22 mouse cellular contexts compared by ENCODE assay signal in the genomic region with DNA sequence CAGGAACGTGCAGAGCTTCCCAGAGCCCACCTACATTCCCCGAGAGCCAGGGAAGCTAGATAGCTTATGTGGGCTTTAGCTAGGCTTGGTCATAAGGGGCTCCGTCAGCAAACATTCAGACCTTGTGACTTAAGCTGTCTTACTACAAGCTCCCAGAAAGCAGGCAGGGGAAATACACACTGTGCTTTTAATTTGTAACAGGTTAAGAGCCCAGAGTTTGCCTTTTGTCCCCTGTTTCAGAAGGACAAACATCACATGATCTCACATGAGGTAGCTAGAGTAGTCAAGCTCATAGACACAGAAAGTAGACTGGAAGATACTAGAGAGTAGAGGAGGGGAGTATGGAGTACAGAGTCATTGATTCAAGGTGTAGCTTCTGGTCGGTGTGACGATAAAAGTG. TPM values are rescaled to one million over a fixed set of nuclear protein-coding genes. Genes with fewer than 3 reads are reported as not detected.
DNase-seq lines count a peak whose midpoint lies in the region; ATAC-seq and TF ChIP-seq lines count a peak whose summit lies in the region.
"Had no signal": no experiment of that assay in that cellular context is flagged by ENCODE, and none has a peak within 500 bp of the region (broad histone marks: within the 10 kb centered on the region; RNA-seq: fewer than 3 reads in every experiment).

No protein-coding gene starts in this region.

- peak overlapping the region; percentile 100 for H3K27ac ChIP-seq in liver, adult 2 months (replicated peaks; ENCODE audit: insufficient read depth, low read depth, low read length)
- H3K27ac ChIP-seq in kidney, postnatal 0 days = peak overlapping the region; percentile 48; the same call in 1 of the 2 replicates
- no peak overlapping the region for H3K27ac ChIP-seq in liver, embryonic 14.5 days
- no peak overlapping the region for H3K27ac ChIP-seq in forebrain, embryonic 11.5 days (ENCODE audit: low read depth, low read length)
- no peak overlapping the region for H3K27ac ChIP-seq in midbrain, embryonic 11.5 days (ENCODE audit: low read depth, low read length)
- no peak overlapping the region for H3K27ac ChIP-seq in embryonic facial prominence, embryonic 10.5 days (replicated peaks)
- H3K27ac ChIP-seq: hindbrain, embryonic 14.5 days; midbrain, embryonic 10.5 days had no signal

- WGBS in liver, adult 2 months = 14% methylated on average over 5 of the region's 5 CpGs
- WGBS in kidney, postnatal 0 days = 72% methylated on average over 5 of the region's 5 CpGs
- WGBS in liver, embryonic 14.5 days (ENCODE audit: insufficient replicate concordance) = 68% methylated on average over 5 of the region's 5 CpGs
- WGBS in forebrain, embryonic 11.5 days = 81% methylated on average over 5 of the region's 5 CpGs
- WGBS in midbrain, embryonic 11.5 days = 82% methylated on average over 5 of the region's 5 CpGs
- 78% methylated on average over 5 of the region's 5 CpGs for WGBS in embryonic facial prominence, embryonic 10.5 days

- peak overlapping the region; percentile 80 for H3K9ac ChIP-seq in liver, adult 2 months (ENCODE audit: low read depth, low read length)
- no peak overlapping the region for H3K9ac ChIP-seq in kidney, postnatal 0 days (ENCODE audit: low read depth, low read length)
- H3K9ac ChIP-seq in liver, embryonic 14.5 days (replicated peaks) = no peak overlapping the region
- no peak overlapping the region for H3K9ac ChIP-seq in forebrain, embryonic 11.5 days (ENCODE audit: low read length)
- H3K9ac ChIP-seq in midbrain, embryonic 11.5 days (ENCODE audit: low read length) = no peak overlapping the region
- H3K9ac ChIP-seq: heart, embryonic 12.5 days; hindbrain, embryonic 14.5 days had no signal

- H3K4me3 ChIP-seq in liver, adult 2 months (ENCODE audit: insufficient read depth, low read depth, low read length) = no peak overlapping the region; the same call in 1 of the 2 replicates
- H3K4me3 ChIP-seq in kidney, postnatal 0 days (replicated peaks; ENCODE audit: low read depth, low read length) = no peak overlapping the region
- no peak overlapping the region for H3K4me3 ChIP-seq in liver, embryonic 14.5 days (ENCODE audit: insufficient read depth in 1 of 2, low read depth in 2 of 2, low read length in 2 of 2)
- no peak overlapping the region for H3K4me3 ChIP-seq in forebrain, embryonic 11.5 days (ENCODE audit: low read depth, low read length)
- H3K4me3 ChIP-seq in midbrain, embryonic 11.5 days (ENCODE audit: low read depth, low read length) = no peak overlapping the region
- no peak overlapping the region for H3K4me3 ChIP-seq in embryonic facial prominence, embryonic 10.5 days
- H3K4me3 ChIP-seq: heart, embryonic 12.5 days; midbrain, embryonic 10.5 days had no signal

- no peak for TF ChIP-seq EP300 in liver, embryonic 14.5 days (IDR thresholded peaks at IDR 0.05; ENCODE audit: low read depth)

- no peak for TF ChIP-seq CTCF in liver, adult 2 months (IDR thresholded peaks at IDR 0.05; ENCODE audit: low read depth, low read length)
- no peak for TF ChIP-seq CTCF in kidney, postnatal 0 days (IDR thresholded peaks at IDR 0.05; ENCODE audit: low read depth)
- TF ChIP-seq CTCF in liver, embryonic 14.5 days (IDR thresholded peaks at IDR 0.05; ENCODE audit: low read depth) = no peak

- H3K79me2 ChIP-seq in liver, adult 2 months (ENCODE audit: control insufficient read depth, insufficient read depth, low read length) = no peaks in the 10 kb centered on the region

- no peak overlapping the region for H3K4me2 ChIP-seq in kidney, postnatal 0 days (ENCODE audit: low read length)
- H3K4me2 ChIP-seq in liver, embryonic 14.5 days (ENCODE audit: low read depth) = 0 out of 2 replicates have a peak overlapping the region, but pooled peaks have one; percentile 31
- no peak overlapping the region for H3K4me2 ChIP-seq in forebrain, embryonic 11.5 days (ENCODE audit: low read depth, low read length, severe bottlenecking)
- H3K4me2 ChIP-seq in midbrain, embryonic 11.5 days = no peak overlapping the region
- H3K4me2 ChIP-seq: heart, embryonic 12.5 days; hindbrain, embryonic 14.5 days had no signal

- TF ChIP-seq POLR2A in liver, adult 2 months (IDR thresholded peaks at IDR 0.05; ENCODE audit: extremely low read depth, insufficient read depth, low read length) = no peak

- ATAC-seq in kidney, postnatal 0 days (replicated peaks; ENCODE audit: low FRiP score, low read depth) = peak; percentile 93
- peak; percentile 55; the same call in 1 of the 2 replicates for ATAC-seq in liver, embryonic 14.5 days (ENCODE audit: insufficient read depth)
- ATAC-seq in monocyte, adult 5-6 weeks (replicated peaks; ENCODE audit: insufficient number of reproducible peaks, low FRiP score, low TSS enrichment, poor library complexity, severe bottlenecking) = no peak
- no peak for ATAC-seq in forebrain, embryonic 11.5 days (replicated peaks; ENCODE audit: low FRiP score)
- ATAC-seq in midbrain, embryonic 11.5 days (ENCODE audit: low FRiP score) = no peak
- ATAC-seq: forebrain, embryonic 16.5 days had no signal

- H3K9me3 ChIP-seq in kidney, postnatal 0 days (replicated peaks; ENCODE audit: low read length) = no peaks in the 10 kb centered on the region
- no peaks in the 10 kb centered on the region for H3K9me3 ChIP-seq in liver, embryonic 14.5 days (ENCODE audit: control insufficient read depth, low read length)
- no peaks in the 10 kb centered on the region for H3K9me3 ChIP-seq in forebrain, embryonic 11.5 days (ENCODE audit: control insufficient read depth, low read length)
- no peaks in the 10 kb centered on the region for H3K9me3 ChIP-seq in midbrain, embryonic 11.5 days (ENCODE audit: control insufficient read depth, low read length)
- H3K9me3 ChIP-seq in embryonic facial prominence, embryonic 10.5 days = no peaks in the 10 kb centered on the region
- H3K9me3 ChIP-seq: heart, embryonic 12.5 days; midbrain, embryonic 10.5 days had no signal

- no peaks in the 10 kb centered on the region; the same call in 1 of the 2 replicates for H3K4me1 ChIP-seq in liver, adult 2 months (ENCODE audit: control insufficient read depth, insufficient read depth, low read length)
- no peaks in the 10 kb centered on the region for H3K4me1 ChIP-seq in kidney, postnatal 0 days (replicated peaks; ENCODE audit: insufficient read depth, low read length)
- peaks cover 6 to 9% of the 10 kb centered on the region in 2 experiments for H3K4me1 ChIP-seq in liver, embryonic 14.5 days (replicated peaks; ENCODE audit: control insufficient read depth in 2 of 2, insufficient read depth in 2 of 2, low read length in 1 of 2)
- H3K4me1 ChIP-seq in forebrain, embryonic 11.5 days (replicated peaks; ENCODE audit: control insufficient read depth, insufficient read depth, low read length) = no peaks in the 10 kb centered on the region
- H3K4me1 ChIP-seq in midbrain, embryonic 11.5 days (ENCODE audit: control insufficient read depth, insufficient read depth, low read length) = no peaks in the 10 kb centered on the region
- H3K4me1 ChIP-seq in embryonic facial prominence, embryonic 10.5 days = no peaks in the 10 kb centered on the region
- H3K4me1 ChIP-seq: midbrain, embryonic 10.5 days had no signal

- H3K36me3 ChIP-seq in liver, adult 2 months (ENCODE audit: control insufficient read depth, insufficient read depth, low read length) = no peaks in the 10 kb centered on the region
- H3K36me3 ChIP-seq in kidney, postnatal 0 days (ENCODE audit: insufficient read depth, low read length) = no peaks in the 10 kb centered on the region
- H3K36me3 ChIP-seq in liver, embryonic 14.5 days (replicated peaks; ENCODE audit: control insufficient read depth, insufficient read depth, low read depth) = no peaks in the 10 kb centered on the region
- H3K36me3 ChIP-seq in forebrain, embryonic 11.5 days (ENCODE audit: control insufficient read depth, insufficient read depth, low read length) = no peaks in the 10 kb centered on the region
- H3K36me3 ChIP-seq in midbrain, embryonic 11.5 days (ENCODE audit: control insufficient read depth, insufficient read depth, low read length) = no peaks in the 10 kb centered on the region
- no peaks in the 10 kb centered on the region for H3K36me3 ChIP-seq in embryonic facial prominence, embryonic 10.5 days (replicated peaks)
- H3K36me3 ChIP-seq: heart, embryonic 12.5 days; midbrain, embryonic 10.5 days had no signal

- peak; percentile 99 for DNase-seq in liver, adult 2 months (ENCODE audit: extremely low read depth, low read depth, low spot score)
- no peak for DNase-seq in liver
- DNase-seq in kidney, postnatal 0 days (ENCODE audit: low spot score) = peak; percentile 32
- DNase-seq in liver, embryonic 14.5 days (ENCODE audit: low read depth in 3 of 3, low spot score in 3 of 3) = no peak
- no peak for DNase-seq in forebrain, embryonic 11.5 days (ENCODE audit: low spot score)
- DNase-seq in midbrain, embryonic 11.5 days (ENCODE audit: low spot score, missing footprints) = no peak
- no peak for DNase-seq in embryonic facial prominence, embryonic 10.5 days (ENCODE audit: low spot score)
- DNase-seq: cerebellum, postnatal 10 days; embryo, embryonic 11 days; lung, postnatal 36 days had no signal

- H3K27me3 ChIP-seq in liver, adult 2 months (ENCODE audit: control insufficient read depth, insufficient read depth, low read length) = no peaks in the 10 kb centered on the region
- no peaks in the 10 kb centered on the region for H3K27me3 ChIP-seq in kidney, postnatal 0 days (ENCODE audit: insufficient read depth, low read length)
- H3K27me3 ChIP-seq in liver, embryonic 14.5 days (ENCODE audit: control insufficient read depth, insufficient read depth, low read length) = no peaks in the 10 kb centered on the region
- H3K27me3 ChIP-seq in forebrain, embryonic 11.5 days (ENCODE audit: control insufficient read depth, insufficient read depth, low read length) = no peaks in the 10 kb centered on the region
- no peaks in the 10 kb centered on the region for H3K27me3 ChIP-seq in midbrain, embryonic 11.5 days (ENCODE audit: control insufficient read depth, insufficient read depth, low read length)
- no peaks in the 10 kb centered on the region for H3K27me3 ChIP-seq in embryonic facial prominence, embryonic 10.5 days (replicated peaks; ENCODE audit: low read depth, poor library complexity, severe bottlenecking)
- H3K27me3 ChIP-seq: heart, embryonic 12.5 days had no signal

RNA-seq across cellular contexts. Expression of a gene that starts 5.8 kb away (rescaled TPM):
- total RNA-seq in liver, adult 2 months (2014; rRNA removed) = 118 and 136 TPM in 2 replicates
- polyA plus RNA-seq in liver, adult 2 months (2012; rRNA removed) = 29.0 and 35.1 TPM in 2 replicates
- polyA plus RNA-seq in kidney, postnatal 0 days (2015; fragmentation: Nextera tagmentation; extraction: Ambion mirVana) = 84.3 and 88.8 TPM in 2 replicates
- 18.1 and 22.7 TPM in 2 replicates for polyA plus RNA-seq in liver, embryonic 14.5 days (2012; rRNA removed)
- 41.4 and 42.9 TPM in 2 replicates for polyA plus RNA-seq in liver, embryonic 14.5 days (2014; fragmentation: Nextera tagmentation; extraction: Ambion mirVana)
- total RNA-seq in monocyte, adult 5-6 weeks (2017) = 29.5 to 30.7 TPM (median 29.8 TPM) in 3 replicates
- polyA plus RNA-seq in forebrain, embryonic 11.5 days (2014; fragmentation: Nextera tagmentation; extraction: Ambion mirVana) = 48.6 and 50.7 TPM in 2 replicates
- 41.3 and 44.2 TPM in 2 replicates for polyA plus RNA-seq in midbrain, embryonic 11.5 days (2014; fragmentation: Nextera tagmentation; extraction: Ambion mirVana)
- 55.7 and 56.5 TPM in 2 replicates for polyA plus RNA-seq in embryonic facial prominence, embryonic 10.5 days (2016; fragmentation: Nextera tagmentation; extraction: Ambion mirVana)

RNA-seq across cellular contexts. Expression of a gene that starts 19.6 kb away (rescaled TPM):
- total RNA-seq in liver, adult 2 months (2014; rRNA removed) = 103 and 148 TPM in 2 replicates
- 5.9 and 12.7 TPM in 2 replicates for polyA plus RNA-seq in liver, adult 2 months (2012; rRNA removed)
- 66.8 and 70.4 TPM in 2 replicates for polyA plus RNA-seq in kidney, postnatal 0 days (2015; fragmentation: Nextera tagmentation; extraction: Ambion mirVana)
- 62.8 and 96.9 TPM in 2 replicates for polyA plus RNA-seq in liver, embryonic 14.5 days (2012; rRNA removed)
- 27.6 and 29.1 TPM in 2 replicates for polyA plus RNA-seq in liver, embryonic 14.5 days (2014; fragmentation: Nextera tagmentation; extraction: Ambion mirVana)
- total RNA-seq in monocyte, adult 5-6 weeks (2017) = 256 to 830 TPM (median 616 TPM) in 3 replicates
- 83.2 and 84.4 TPM in 2 replicates for polyA plus RNA-seq in forebrain, embryonic 11.5 days (2014; fragmentation: Nextera tagmentation; extraction: Ambion mirVana)
- 74.7 and 77.4 TPM in 2 replicates for polyA plus RNA-seq in midbrain, embryonic 11.5 days (2014; fragmentation: Nextera tagmentation; extraction: Ambion mirVana)
- 91.7 and 99.4 TPM in 2 replicates for polyA plus RNA-seq in embryonic facial prominence, embryonic 10.5 days (2016; fragmentation: Nextera tagmentation; extraction: Ambion mirVana)

RNA-seq across cellular contexts. Expression of a gene that starts 50.8 kb away (rescaled TPM):
- not detected in 2 replicates for total RNA-seq in liver, adult 2 months (2014; rRNA removed)
- not detected in 2 replicates for polyA plus RNA-seq in liver, adult 2 months (2012; rRNA removed)
- 0.08 TPM in 1 of 2 replicates, not detected in the other for polyA plus RNA-seq in kidney, postnatal 0 days (2015; fragmentation: Nextera tagmentation; extraction: Ambion mirVana)
- polyA plus RNA-seq in liver, embryonic 14.5 days (2012; rRNA removed) = not detected in 2 replicates
- 0.05 and 0.14 TPM in 2 replicates for polyA plus RNA-seq in liver, embryonic 14.5 days (2014; fragmentation: Nextera tagmentation; extraction: Ambion mirVana)
- 0.32 TPM in 1 of 3 replicates, not detected in the others for total RNA-seq in monocyte, adult 5-6 weeks (2017)
- polyA plus RNA-seq in forebrain, embryonic 11.5 days (2014; fragmentation: Nextera tagmentation; extraction: Ambion mirVana) = 0.15 and 0.16 TPM in 2 replicates
- not detected in 2 replicates for polyA plus RNA-seq in midbrain, embryonic 11.5 days (2014; fragmentation: Nextera tagmentation; extraction: Ambion mirVana)
- 0.29 and 0.42 TPM in 2 replicates for polyA plus RNA-seq in embryonic facial prominence, embryonic 10.5 days (2016; fragmentation: Nextera tagmentation; extraction: Ambion mirVana)
- total RNA-seq: granulocyte monocyte progenitor cell, adult 5-6 weeks; heart, postnatal 25 days; layer of hippocampus, postnatal 10 days; left cerebral cortex, postnatal 10 days; MEL had no signal
- polyA plus RNA-seq: limb, embryonic 14.5 days; thymus, postnatal 0 days had no signal

Comparison
In these comparisons a context has a peak if more than half of its experiments do, and no peak if none do; other contexts are left out.
1. DNase-seq: peak in liver, adult 2 months (single experiment) and kidney, postnatal 0 days (single experiment); none in liver (single experiment), liver, embryonic 14.5 days (0 of 3), forebrain, embryonic 11.5 days (single experiment), midbrain, embryonic 11.5 days (single experiment) and embryonic facial prominence, embryonic 10.5 days (single experiment).
2. H3K27ac ChIP-seq: peak in liver, adult 2 months (single experiment) and kidney, postnatal 0 days (single experiment); none in liver, embryonic 14.5 days (single experiment), forebrain, embryonic 11.5 days (single experiment), midbrain, embryonic 11.5 days (single experiment) and embryonic facial prominence, embryonic 10.5 days (single experiment).
3. ATAC-seq: peak in kidney, postnatal 0 days (single experiment) and liver, embryonic 14.5 days (single experiment); none in monocyte, adult 5-6 weeks (single experiment), forebrain, embryonic 11.5 days (single experiment) and midbrain, embryonic 11.5 days (single experiment).